Mouse (Mus musculus) heart, embryonic 10.5 days (tissue): ENCODE measurements around the gene Jmjd6. TPM values are rescaled to one million over a fixed set of nuclear protein-coding genes. Genes with fewer than 3 reads are reported as not detected.
A peak's percentile ranks its signal among the peaks of the same experiment; 100 is the strongest.
"Not testable (repeated sequence)": the region's sequence is repeated elsewhere in the genome, so short reads cannot be mapped to it uniquely, and the experiment has no call there.

Experiments
- DNase-seq: peaks from one replicate; pipeline ENCODE4 v3.0.0-alpha.2; 2017; ENCODE audit warnings: low spot score
- H3K27ac ChIP-seq: fragments of 300-500 bp; sonication (generic); 2 replicates; pipeline ENCODE4 v1.5.1; 2016; ENCODE audit warnings: mild to moderate bottlenecking
- H3K27me3 ChIP-seq: fragments of 300-500 bp; sonication (generic); 2 replicates; pipeline ENCODE4 v1.6.1; 2016; ENCODE audit warnings: mild to moderate bottlenecking; ENCODE audit not compliant: poor library complexity, insufficient read depth, severe bottlenecking
- H3K36me3 ChIP-seq: fragments of 300-500 bp; sonication (generic); 2 replicates; pipeline ENCODE4 v1.6.1; 2016; ENCODE audit warnings: mild to moderate bottlenecking, moderate library complexity
- H3K4me1 ChIP-seq: fragments of 300-500 bp; sonication (generic); 2 replicates; pipeline ENCODE4 v1.6.1; 2016; ENCODE audit warnings: mild to moderate bottlenecking
- H3K4me3 ChIP-seq: fragments of 300-500 bp; sonication (generic); 2 replicates; pipeline ENCODE4 v1.5.1; 2016; ENCODE audit warnings: mild to moderate bottlenecking, moderate library complexity
- H3K9me3 ChIP-seq: fragments of 300-500 bp; sonication (generic); 2 replicates; pipeline ENCODE4 v1.6.1; 2016; ENCODE audit warnings: mild to moderate bottlenecking, moderate library complexity
- WGBS: fragments of 180-500 bp; shearing (Covaris S2); methylation state at CpG from one replicate; pipeline ENCODE4 v1.1.7; 2016; 5-methylcytosine and 5-hydroxymethylcytosine counted together
- polyA plus RNA-seq: library from polyadenylated mRNA; unstranded; fragments of >200 nt; fragmentation: Nextera tagmentation; extraction: Ambion mirVana; gene quantifications from 2 replicates; pipeline ENCODE4 v1.2.1, GENCODE M21; 2016

The Jmjd6 gene
- polyA plus RNA-seq, 1 experiment from 2014 or later = 114 TPM

DNA sequence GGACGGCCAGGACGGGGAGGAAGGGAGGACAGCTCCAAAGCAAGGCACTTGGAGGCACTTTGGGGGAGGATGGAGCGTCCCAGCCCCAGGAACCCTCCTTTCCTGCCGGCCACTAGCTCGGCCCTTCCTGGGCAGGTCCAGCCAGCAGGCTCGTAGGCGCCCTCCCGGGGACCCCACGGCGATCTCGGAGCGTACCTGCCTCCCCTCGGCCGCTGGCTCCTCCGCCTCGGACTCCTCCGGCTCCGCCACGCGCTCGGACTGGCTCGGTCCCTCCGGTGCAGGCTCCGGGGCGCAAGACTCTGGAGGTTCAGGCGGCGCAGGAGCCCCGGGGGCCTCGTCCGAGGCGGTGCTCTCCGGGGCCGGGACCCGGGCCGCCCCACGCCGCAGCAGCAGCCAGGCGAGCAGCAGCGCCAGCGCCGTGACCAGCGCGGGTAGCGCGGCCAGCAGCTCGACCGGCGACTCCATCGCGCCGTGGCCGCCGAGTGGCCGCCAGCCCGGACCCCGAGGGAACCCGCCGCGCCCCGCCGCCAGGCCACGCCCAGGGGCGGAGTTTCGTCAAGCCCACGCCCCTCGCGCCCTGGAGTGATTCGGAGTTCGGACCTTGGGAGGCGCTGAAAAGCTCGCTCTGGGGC lies 15.6 kb downstream of the Jmjd6 start, which contains the start of gene Mxra7:
Gene Mxra7, minus strand, starts transcription at position 513 of the 632 bp plus-strand sequence.
- peak within 1 kb of the TSS; percentile 91 for H3K4me3 ChIP-seq
- H3K27ac ChIP-seq = peak within 1 kb of the TSS; percentile 92
- no peaks in the 10 kb centered on the region for H3K9me3 ChIP-seq
- H3K36me3 ChIP-seq = peaks cover 12% of the 10 kb centered on the region
- peaks cover 7% of the 10 kb centered on the region; the same call in 1 of the 2 replicates for H3K27me3 ChIP-seq
- under 1% methylated on average over 71 of the region's 71 CpGs for WGBS
- H3K4me1 ChIP-seq = peaks cover 42% of the 10 kb centered on the region
- peak; percentile 92 for DNase-seq

DNA sequence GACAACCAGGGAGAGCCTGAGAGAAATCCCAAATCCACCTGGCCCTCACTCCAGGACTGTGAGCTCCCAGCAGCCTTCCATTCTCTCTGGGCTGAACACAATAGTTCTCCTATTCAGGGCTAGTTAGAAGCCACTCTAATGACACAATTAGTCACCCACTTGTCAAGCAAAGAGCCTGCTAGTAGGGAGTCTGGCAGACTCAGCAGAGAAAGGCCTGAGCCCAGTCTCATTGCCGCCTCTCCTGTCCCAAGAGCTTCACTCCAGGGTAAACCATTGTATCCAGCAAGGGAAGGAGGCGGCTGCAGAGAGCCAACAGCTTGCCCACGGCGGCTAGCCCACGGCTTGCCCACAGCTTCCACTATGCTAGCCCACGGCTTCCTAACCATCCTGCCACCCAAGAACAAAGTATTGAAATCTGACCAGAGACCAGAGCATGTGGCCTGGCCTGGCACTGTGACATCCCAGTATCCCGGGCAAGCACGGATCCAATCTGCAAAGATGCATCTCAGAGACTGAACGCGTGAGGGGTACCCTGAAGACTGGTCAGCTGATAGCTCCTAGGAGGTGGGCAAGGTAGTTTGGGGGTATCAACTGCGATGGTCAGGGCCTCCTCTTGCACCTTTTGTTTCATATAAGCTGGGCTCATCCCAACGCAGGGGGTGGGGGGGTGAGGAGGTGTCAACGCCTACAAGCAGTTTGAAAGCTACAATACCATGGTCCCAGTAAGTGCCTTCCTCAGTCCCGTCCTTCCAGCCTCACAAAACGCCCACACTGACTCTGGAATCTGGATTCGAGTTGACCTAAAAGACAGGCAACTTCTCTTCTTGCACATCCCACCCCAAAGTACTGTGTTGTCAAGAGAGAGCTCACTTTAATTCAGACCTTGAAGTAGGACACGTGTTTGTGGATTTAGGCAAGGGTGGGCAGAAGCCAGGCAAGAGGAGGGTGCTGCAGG lies 16.4 kb downstream of the Jmjd6 start:
- 31% methylated on average over 17 of the region's 17 CpGs for WGBS
- Histone ChIP-seq H3K4me1 (peaks cover 45% of the 10 kb centered on the region), H3K27ac (peak overlapping the region; percentile 92), H3K9me3 (no peaks in the 10 kb centered on the region), H3K36me3 (peaks cover 8% of the 10 kb centered on the region), H3K4me3 (peak overlapping the region; percentile 91), H3K27me3 (peaks cover 7% of the 10 kb centered on the region; the same call in 1 of the 2 replicates)
- no peak for DNase-seq

DNA sequence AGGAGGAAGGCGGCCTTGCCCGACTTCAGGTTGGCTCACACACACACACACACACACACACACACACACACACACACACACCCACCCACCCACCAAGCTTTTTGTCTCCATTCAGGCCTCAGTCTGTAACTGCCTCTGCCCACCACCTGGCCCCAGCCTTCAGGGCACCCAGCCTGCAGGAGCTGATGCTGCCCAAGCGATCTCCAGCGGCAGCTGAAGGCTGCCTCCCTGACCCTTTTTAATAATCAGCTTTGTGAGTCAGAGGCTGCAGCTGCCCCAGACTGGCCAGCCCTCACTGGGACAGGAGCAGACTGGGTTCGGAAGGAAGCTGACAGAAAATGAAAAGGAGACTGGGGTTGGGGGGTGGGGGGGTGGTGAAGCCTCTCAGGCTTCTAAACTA lies 18.0 kb downstream of the Jmjd6 start:
- WGBS = 64% methylated on average over 5 of the region's 5 CpGs
- Histone ChIP-seq H3K36me3 (peaks cover 2% of the 10 kb centered on the region; the same call in 1 of the 2 replicates), H3K9me3 (no peaks in the 10 kb centered on the region), H3K27ac (peak overlapping the region; percentile 49), H3K27me3 (peaks cover 7% of the 10 kb centered on the region; the same call in 1 of the 2 replicates), H3K4me1 (peaks cover 61% of the 10 kb centered on the region), H3K4me3 (0 out of 2 replicates have a peak overlapping the region, but pooled peaks have one; percentile 5)
- no peak for DNase-seq

DNA sequence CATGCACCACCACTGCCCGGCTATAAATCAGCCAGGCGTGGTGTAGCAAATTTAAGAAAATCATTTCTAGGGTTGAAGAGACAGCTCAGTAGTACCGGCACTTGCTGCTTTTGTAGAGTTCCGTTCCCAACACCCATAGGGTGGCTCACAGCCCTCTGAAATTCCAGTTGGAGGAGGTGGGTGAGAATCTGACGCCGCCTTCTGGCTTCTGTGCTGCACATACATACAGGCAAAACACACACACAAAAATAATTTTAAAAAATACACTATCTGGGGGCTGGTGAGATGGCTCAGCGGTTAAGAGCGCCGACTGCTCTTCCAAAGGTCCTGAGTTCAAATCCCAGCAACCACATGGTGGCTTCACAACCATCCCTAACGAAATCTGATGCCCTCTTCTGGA lies 19.4 kb downstream of the Jmjd6 start:
- H3K9me3 ChIP-seq, H3K36me3 ChIP-seq, H3K4me3 ChIP-seq, DNase-seq, H3K27ac ChIP-seq, H3K27me3 ChIP-seq: not testable (repeated sequence)
- peaks cover 74% of the 10 kb centered on the region for H3K4me1 ChIP-seq
- WGBS = 94% methylated on average over 10 of the region's 10 CpGs

DNA sequence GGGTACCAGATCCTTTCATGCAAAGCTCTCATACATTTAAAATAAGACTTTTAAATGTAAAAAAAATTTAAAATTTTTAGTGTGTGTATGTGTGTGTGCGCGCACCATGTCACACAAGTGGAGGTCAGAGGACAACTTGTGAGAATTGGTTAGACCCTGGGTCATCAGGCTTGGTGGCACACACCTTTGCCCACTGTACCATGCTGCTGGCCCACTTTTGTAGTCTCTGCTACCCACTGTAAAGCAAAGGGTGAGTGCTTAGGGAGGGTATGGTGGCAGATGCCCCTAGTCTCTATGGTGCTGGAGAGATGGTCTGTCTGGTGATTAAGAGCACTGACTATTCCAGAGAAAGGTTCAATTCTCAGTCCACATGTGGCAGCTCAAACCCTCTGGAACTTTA lies 20.0 kb downstream of the Jmjd6 start:
- Histone ChIP-seq H3K9me3 (no peaks in the 10 kb centered on the region), H3K4me3 (no peak overlapping the region), H3K27me3 (peaks cover 7% of the 10 kb centered on the region; the same call in 1 of the 2 replicates), H3K36me3 (peaks cover 2% of the 10 kb centered on the region; the same call in 1 of the 2 replicates), H3K27ac (no peak overlapping the region), H3K4me1 (peaks cover 75% of the 10 kb centered on the region)
- DNase-seq = no peak
- 100% methylated on average over 2 of the region's 2 CpGs for WGBS

DNA sequence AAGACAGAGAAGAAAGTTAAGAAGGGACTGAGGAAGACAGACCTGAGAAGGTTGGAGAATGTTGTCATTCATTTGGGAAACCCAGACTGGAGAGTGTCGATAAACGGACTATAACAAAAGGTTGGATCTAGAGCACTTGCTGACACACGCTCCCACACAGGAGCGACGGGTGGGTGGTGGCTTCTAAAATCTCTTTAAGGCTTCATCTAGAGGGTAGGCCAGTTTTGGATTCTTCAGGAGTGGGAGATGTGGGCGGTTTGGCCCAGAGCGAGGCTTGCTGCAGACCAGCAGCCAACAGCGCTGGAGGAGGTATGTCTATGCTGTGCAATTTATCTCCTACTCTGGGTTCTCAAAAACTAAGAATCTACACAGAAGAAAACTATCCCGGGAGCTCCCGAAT lies 20.6 kb downstream of the Jmjd6 start:
- Histone ChIP-seq H3K9me3 (no peaks in the 10 kb centered on the region), H3K36me3 (peaks cover 2% of the 10 kb centered on the region; the same call in 1 of the 2 replicates), H3K4me1 (peaks cover 71% of the 10 kb centered on the region), H3K27ac (0 out of 2 replicates have a peak overlapping the region, but pooled peaks have one; percentile 83), H3K27me3 (peaks cover 7% of the 10 kb centered on the region; the same call in 1 of the 2 replicates), H3K4me3 (no peak overlapping the region)
- no peak for DNase-seq
- WGBS = 89% methylated on average over 10 of the region's 10 CpGs

DNA sequence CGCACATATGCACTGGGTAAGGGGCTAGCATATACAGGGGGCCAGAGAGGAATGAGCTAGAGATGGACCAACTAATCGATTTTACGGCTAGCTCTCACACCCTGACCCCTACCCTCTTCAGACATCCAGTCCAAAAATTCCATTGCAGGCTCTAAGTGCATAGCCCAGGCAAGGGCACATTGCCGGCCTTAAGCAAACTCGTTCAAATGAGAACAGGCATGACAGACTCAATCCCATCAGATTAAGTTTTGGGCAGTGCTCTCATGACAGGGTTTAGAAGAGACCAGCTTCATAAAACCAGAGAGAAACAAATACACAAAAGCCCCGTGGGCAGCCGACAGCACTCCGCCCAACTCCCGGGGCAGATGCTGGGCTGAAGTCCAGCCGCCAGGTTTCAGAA lies 21.0 kb downstream of the Jmjd6 start:
- H3K27ac ChIP-seq = peak overlapping the region; percentile 83; the same call in 1 of the 2 replicates
- peaks cover 2% of the 10 kb centered on the region; the same call in 1 of the 2 replicates for H3K36me3 ChIP-seq
- no peaks in the 10 kb centered on the region for H3K9me3 ChIP-seq
- WGBS = 79% methylated on average over 10 of the region's 10 CpGs
- no peak overlapping the region for H3K4me3 ChIP-seq
- DNase-seq = no peak
- H3K27me3 ChIP-seq = peaks cover 7% of the 10 kb centered on the region; the same call in 1 of the 2 replicates
- peaks cover 71% of the 10 kb centered on the region for H3K4me1 ChIP-seq

DNA sequence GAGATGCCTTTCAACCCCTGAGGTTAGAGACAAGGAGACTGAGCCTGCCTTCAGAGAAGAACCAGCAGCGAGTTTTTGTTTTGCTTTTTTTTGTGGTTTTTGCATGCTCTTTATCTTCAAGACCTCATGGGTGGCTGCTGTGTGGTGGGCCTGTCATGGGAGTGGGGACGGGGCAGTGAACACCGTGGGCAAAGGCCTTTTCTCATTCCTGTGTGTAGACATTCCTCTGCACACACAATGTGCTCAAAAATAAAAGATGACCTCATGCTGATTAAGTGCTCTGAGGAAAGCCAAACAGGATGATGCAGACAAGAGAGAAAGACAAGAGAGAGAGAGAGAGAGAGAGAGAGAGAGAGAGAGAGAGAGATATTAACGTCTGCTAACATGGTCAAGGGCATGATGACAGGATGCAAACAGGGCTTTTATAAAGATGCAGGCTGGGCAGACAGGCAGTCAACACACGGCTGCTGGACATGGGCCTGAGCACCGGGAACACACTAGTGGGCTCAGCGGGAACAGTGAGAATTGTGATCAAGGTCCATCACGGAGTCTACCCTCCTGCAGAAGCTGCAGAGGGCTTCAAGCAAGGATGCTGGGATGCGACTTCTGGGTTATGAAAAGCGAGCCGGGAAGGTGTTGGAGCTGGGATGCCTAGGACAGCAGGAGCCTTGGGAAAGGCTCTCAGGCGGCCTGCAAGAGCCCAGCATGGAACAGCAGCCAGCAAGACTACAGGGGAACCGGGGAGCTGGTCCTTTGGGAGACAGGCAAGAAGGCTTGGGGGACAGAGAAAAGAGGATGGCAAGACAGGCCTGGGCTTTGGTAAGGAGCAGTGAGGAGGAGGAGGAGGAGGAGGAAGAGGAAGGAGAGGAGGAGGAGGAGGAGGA lies 21.9 kb downstream of the Jmjd6 start:
- peaks cover 7% of the 10 kb centered on the region; the same call in 1 of the 2 replicates for H3K27me3 ChIP-seq
- H3K36me3 ChIP-seq = peaks cover 2% of the 10 kb centered on the region; the same call in 1 of the 2 replicates
- no peak for DNase-seq
- H3K9me3 ChIP-seq = no peaks in the 10 kb centered on the region
- H3K27ac ChIP-seq = peak overlapping the region; percentile 83
- WGBS = 40% methylated on average over 13 of the region's 13 CpGs
- H3K4me3 ChIP-seq = peak overlapping the region; percentile 27; the same call in 1 of the 2 replicates
- peaks cover 70% of the 10 kb centered on the region for H3K4me1 ChIP-seq

DNA sequence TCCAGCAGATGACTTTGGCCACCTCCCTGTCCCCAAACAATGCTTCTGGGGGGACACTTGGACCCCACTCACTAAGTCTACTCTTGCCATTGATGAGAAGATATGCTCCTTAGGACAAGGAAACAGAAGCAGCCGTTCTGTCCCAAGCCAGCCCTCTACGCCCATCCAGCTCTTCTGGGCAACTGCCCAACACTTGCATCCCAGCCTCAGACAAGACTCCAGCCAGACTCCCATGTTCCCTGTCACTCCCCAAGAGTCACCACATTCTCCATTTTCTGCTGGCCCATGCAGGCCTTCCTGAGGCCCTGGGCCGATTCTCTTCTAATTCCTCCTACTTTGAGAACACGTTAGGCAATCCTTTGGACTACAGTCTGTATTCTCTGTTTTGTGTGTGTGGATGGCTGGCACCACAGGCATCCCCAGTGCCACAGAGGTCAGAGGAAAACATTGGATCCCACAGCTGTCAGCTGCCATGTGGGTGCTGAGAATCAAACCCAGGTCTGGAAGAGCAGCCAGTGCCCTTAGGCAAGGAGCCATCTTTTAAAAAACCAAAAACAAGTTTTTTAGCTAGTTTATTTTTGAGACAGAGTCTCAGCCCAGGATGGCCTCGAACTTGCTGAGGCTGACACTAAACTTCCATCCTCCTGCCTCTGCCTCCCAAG lies 23.2 kb downstream of the Jmjd6 start:
- no peaks in the 10 kb centered on the region for H3K9me3 ChIP-seq
- H3K4me1 ChIP-seq = peaks cover 69% of the 10 kb centered on the region
- H3K36me3 ChIP-seq = peaks cover 2% of the 10 kb centered on the region; the same call in 1 of the 2 replicates
- H3K27ac ChIP-seq = peak overlapping the region; percentile 83
- no peak overlapping the region for H3K4me3 ChIP-seq
- H3K27me3 ChIP-seq = no peaks in the 10 kb centered on the region
- no peak for DNase-seq
- 85% methylated on average over 5 of the region's 5 CpGs for WGBS

DNA sequence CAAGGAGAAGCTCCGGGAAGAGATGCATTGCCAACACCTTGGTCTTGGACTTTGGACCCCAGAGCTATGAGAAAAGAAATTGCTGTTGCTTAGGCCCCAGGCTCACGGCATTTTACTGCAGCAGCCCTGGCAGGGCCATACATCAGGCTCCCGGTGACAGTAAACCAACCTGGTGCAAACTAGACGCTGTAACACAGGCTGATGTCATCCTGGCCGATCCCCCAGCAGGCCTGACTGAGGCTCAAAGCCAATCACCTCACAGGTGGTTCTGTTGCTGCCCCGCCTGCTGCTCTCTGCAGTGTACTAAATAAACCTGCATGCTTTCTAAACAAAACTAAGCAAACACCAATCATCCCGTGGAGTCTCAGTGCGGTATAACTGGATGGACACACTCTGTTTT lies 24.5 kb downstream of the Jmjd6 start:
- no peak overlapping the region for H3K4me3 ChIP-seq
- H3K27me3 ChIP-seq = no peaks in the 10 kb centered on the region
- no peak overlapping the region; the same call in 1 of the 2 replicates for H3K27ac ChIP-seq
- WGBS = 64% methylated on average over 8 of the region's 8 CpGs
- peaks cover 80% of the 10 kb centered on the region for H3K4me1 ChIP-seq
- H3K9me3 ChIP-seq = no peaks in the 10 kb centered on the region
- peaks cover under 1% of the 10 kb centered on the region; the same call in 1 of the 2 replicates for H3K36me3 ChIP-seq
- no peak for DNase-seq

DNA sequence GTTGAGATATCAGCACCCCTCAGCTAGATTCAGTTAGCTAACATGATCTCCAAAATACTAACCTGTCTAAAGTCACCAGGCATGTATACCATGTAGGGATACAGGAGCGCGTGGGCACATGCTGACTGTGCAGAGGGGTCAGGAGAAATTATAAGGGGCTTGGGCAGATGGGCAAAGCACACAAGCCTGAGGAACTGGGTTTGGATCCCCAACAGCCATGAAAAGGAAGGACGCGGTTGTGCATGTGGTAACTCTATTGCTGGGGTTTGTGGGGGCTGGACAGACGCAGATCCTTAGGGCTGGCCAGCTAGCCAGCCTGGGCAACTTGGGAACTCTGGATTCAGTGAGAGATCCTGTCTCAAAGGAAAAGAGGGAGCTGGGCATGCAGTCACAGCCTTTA lies 25.7 kb downstream of the Jmjd6 start:
- WGBS = 92% methylated on average over 5 of the region's 5 CpGs

More for the DNA sequence above, 25.7 kb downstream of the Jmjd6 start:
- H3K27me3 ChIP-seq = no peaks in the 10 kb centered on the region
- no peaks in the 10 kb centered on the region for H3K9me3 ChIP-seq
- no peak for DNase-seq
- no peak overlapping the region for H3K4me3 ChIP-seq
- no peak overlapping the region for H3K27ac ChIP-seq
- H3K4me1 ChIP-seq = peaks cover 90% of the 10 kb centered on the region
- H3K36me3 ChIP-seq = no peaks in the 10 kb centered on the region
